Mouse (Mus musculus) heart, adult 2 months (tissue): ENCODE data around the gene 4931406C07Rik. TPM values are rescaled to one million over a fixed set of nuclear protein-coding genes. Genes with fewer than 3 reads are reported as not detected.

Source experiments
- DNase-seq, 2 experiments: peaks; one replicate each; pipeline ENCODE4 v3.0.0; 2021
- H3K27ac ChIP-seq: fragments of 200-600 bp; 2 replicates; pipeline ENCODE4 v1.8.1; 2022
- H3K27me3 ChIP-seq: fragments of 200-500 bp; 2 replicates; pipeline ENCODE4 v1.6.1; 2012; ENCODE audit warnings: mild to moderate bottlenecking, low read length, inconsistent platforms, mixed read lengths; ENCODE audit not compliant: control insufficient read depth, insufficient read depth
- H3K36me3 ChIP-seq: fragments of 200-500 bp; 2 replicates; pipeline ENCODE4 v1.6.1; 2012; ENCODE audit warnings: low read length, inconsistent platforms; ENCODE audit not compliant: control insufficient read depth, insufficient read depth
- H3K4me1 ChIP-seq: fragments of 200-500 bp; 2 replicates; pipeline ENCODE4 v1.6.1; 2011; ENCODE audit warnings: low read length; ENCODE audit not compliant: control insufficient read depth, insufficient read depth
- H3K4me3 ChIP-seq: fragments of 200-600 bp; 2 replicates; pipeline ENCODE4 v1.8.1; 2022
- H3K79me2 ChIP-seq: fragments of 200-500 bp; replicated peaks from 2 replicates; pipeline ENCODE4 v1.6.1; 2012; ENCODE audit warnings: mild to moderate bottlenecking, inconsistent platforms, low read length, moderate library complexity, mixed read lengths; ENCODE audit not compliant: control insufficient read depth, insufficient read depth
- H3K9ac ChIP-seq: fragments of 200-500 bp; 2 replicates; pipeline ENCODE4 v1.6.1; 2012; ENCODE audit warnings: low read depth, mild to moderate bottlenecking, control low read depth, inconsistent platforms, low read length, mixed read lengths
- CTCF ChIP-seq: fragments of 200-600 bp; IDR thresholded peaks from 2 replicates; pipeline ENCODE4 v1.8.1; 2022; ENCODE audit warnings: antibody characterized with exemption, mild to moderate bottlenecking, moderate library complexity
- EP300 ChIP-seq: fragments of 200-500 bp; IDR thresholded peaks from 2 replicates; pipeline ENCODE4 v1.6.1; 2011; ENCODE audit warnings: low read depth, low read length, control low read depth; ENCODE audit not compliant: insufficient read depth
- POLR2A ChIP-seq: fragments of 200-500 bp; IDR thresholded peaks from 2 replicates; pipeline ENCODE4 v1.6.1; 2011; ENCODE audit warnings: mild to moderate bottlenecking, low read depth, low read length, control low read depth; ENCODE audit not compliant: insufficient read depth
- WGBS: fragments of 180-500 bp; shearing (Covaris S2); methylation state at CpG from one replicate; pipeline ENCODE4 v1.1.7; 2018; 5-methylcytosine and 5-hydroxymethylcytosine counted together
- intact Hi-C: fragments of 180-260 bp; cut with DNase I; formaldehyde crosslinking; loops from one replicate; pipeline ENCODE4 v1.15.1; 2025
- polyA plus RNA-seq: library from polyadenylated mRNA; depleted of rRNA; stranded (reverse); fragments of >200 nt; gene quantifications from 2 replicates; pipeline ENCODE4 v1.2.3, GENCODE M21; 2012
- total RNA-seq, 2 experiments: library from RNA; stranded (reverse); gene quantifications; 2 replicates each; pipeline ENCODE4 v1.2.3; 2021

4931406C07Rik gene
- total and polyA plus RNA-seq, 3 experiments, result 4.9 to 8.1 (median 5.7) TPM

DNA sequence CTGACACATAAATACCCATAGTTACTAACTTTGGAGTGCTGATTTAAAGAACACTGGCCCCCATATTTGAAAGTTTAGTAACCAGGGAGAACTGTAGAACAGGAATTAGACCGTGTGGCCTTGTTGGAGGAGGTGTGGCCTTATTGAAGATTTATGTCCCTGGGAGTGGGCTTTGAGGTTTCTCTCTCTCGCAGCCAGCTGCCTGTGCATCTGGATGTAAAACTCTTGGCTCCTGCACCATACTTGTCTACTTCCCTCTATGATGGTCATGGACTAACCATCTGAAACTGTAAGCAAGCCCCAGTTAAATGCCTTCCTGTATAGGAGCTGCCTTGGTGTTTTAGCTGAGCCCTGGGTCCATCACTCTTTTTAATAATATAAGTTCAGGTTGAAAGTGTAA is 7.8 kb downstream of the 4931406C07Rik start:
- no peak overlapping the region for H3K27ac ChIP-seq
- intact Hi-C loops, result no loop called here
- no peak overlapping the region for H3K4me3 ChIP-seq
- DNase-seq, result no peak
- TF ChIP-seq POLR2A (no peak), CTCF (no peak), EP300 (no peak)
- no peaks in the 10 kb centered on the region for H3K79me2 ChIP-seq
- H3K36me3 ChIP-seq, result no peaks in the 10 kb centered on the region
- no peak overlapping the region for H3K9ac ChIP-seq
- H3K27me3 ChIP-seq, result no peaks in the 10 kb centered on the region
- 67% methylated on average over 2 of the region's 2 CpGs for WGBS
- H3K4me1 ChIP-seq, result no peaks in the 10 kb centered on the region

- Histone ChIP-seq H3K9ac (no peak overlapping the region), H3K79me2 (no peaks in the 10 kb centered on the region), H3K27me3 (no peaks in the 10 kb centered on the region), H3K4me3 (no peak overlapping the region), H3K36me3 (no peaks in the 10 kb centered on the region), H3K27ac (no peak overlapping the region), H3K4me1 (no peaks in the 10 kb centered on the region)
- 88% methylated on average over 7 of the region's 7 CpGs for WGBS
- intact Hi-C loops, result no loop called here
- TF ChIP-seq EP300, result no peak
- TF ChIP-seq CTCF, result no peak
- no peak for TF ChIP-seq POLR2A
- no peak for DNase-seq
Observed at GRCm38 (mm10) chr9:15297112-15297511, 9.1 kb downstream of the 4931406C07Rik start.

DNA sequence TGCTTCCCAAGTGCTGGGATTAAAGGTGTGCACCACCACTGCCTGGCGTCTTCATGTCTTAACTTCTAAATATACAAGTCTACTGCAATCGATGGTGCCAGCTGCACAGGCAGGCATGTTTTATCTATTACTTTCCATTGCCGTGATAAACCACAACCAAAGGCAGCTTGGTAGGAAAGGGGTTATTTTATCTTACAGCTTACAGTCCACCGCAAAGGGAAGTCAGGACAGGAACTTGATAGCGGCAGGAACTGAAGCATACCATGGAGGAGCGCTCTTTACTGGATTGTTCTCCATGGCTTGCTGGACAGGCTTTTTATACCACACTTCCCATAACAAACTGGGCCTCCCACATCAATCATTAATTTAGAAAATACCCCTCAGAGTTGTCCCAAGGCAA is 17.0 kb downstream of the 4931406C07Rik start:
- TF ChIP-seq EP300, result no peak
- TF ChIP-seq POLR2A, result no peak
- TF ChIP-seq CTCF, result no peak
- Histone ChIP-seq H3K79me2 (no peaks in the 10 kb centered on the region), H3K4me1 (no peaks in the 10 kb centered on the region), H3K36me3 (no peaks in the 10 kb centered on the region), H3K27me3 (no peaks in the 10 kb centered on the region), H3K27ac (no peak overlapping the region), H3K9ac (no peak overlapping the region), H3K4me3 (no peak overlapping the region)
- WGBS, result 44% methylated on average over 6 of the region's 6 CpGs
- intact Hi-C loops, result no loop called here
- DNase-seq, result no peak

DNA sequence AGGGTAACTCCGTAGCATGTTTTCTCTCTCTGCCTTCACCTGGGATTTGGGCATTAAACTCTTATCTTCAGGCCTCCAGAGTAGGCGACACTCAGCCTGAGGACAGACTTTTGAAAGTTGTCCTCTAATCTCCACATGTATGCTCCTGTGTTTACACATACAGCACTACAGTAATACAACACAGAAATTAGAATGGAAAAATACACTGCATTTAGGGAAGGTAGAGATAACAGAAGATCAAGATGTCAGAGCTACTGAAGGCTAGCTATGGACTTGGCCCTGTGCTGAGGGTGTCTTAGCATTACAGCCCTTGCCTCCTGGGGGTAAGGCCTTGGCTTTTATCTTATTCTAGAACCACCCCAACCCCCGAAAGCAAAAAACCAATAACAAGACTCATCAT is 17.8 kb downstream of the 4931406C07Rik start:
- WGBS, result 93% methylated on average over 3 of the region's 3 CpGs
- no peaks in the 10 kb centered on the region for H3K4me1 ChIP-seq
- H3K79me2 ChIP-seq, result no peaks in the 10 kb centered on the region

DNA sequence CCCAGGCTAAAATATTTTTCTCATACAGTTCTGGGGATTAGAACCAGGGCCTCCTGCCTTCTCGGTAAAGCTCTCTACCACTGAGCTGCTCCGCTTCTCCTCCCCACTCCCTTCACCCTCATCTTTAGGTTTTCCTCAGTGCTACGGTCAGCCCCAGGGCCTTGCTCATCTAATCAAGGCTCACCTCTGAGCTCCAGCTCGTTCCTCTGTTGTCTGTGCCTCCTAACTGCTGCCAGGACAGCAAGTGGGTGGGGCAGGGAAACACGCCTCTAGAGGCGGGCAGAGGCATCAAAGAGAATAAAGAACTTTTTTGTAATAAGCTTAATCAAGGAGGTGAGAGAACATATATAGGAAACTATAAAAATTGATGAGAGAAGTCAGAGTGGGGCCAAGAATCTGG is 18.4 kb downstream of the 4931406C07Rik start:
- WGBS, result 84% methylated on average over 6 of the region's 6 CpGs
- intact Hi-C loops, result no loop called here
- TF ChIP-seq CTCF (no peak), POLR2A (no peak), EP300 (no peak)
- DNase-seq, result no peak
- Histone ChIP-seq H3K4me3 (no peak overlapping the region), H3K27me3 (no peaks in the 10 kb centered on the region), H3K79me2 (no peaks in the 10 kb centered on the region), H3K36me3 (no peaks in the 10 kb centered on the region), H3K9ac (no peak overlapping the region), H3K4me1 (no peaks in the 10 kb centered on the region), H3K27ac (no peak overlapping the region)

More for the DNA sequence above, 17.8 kb downstream of the 4931406C07Rik start:
- Histone ChIP-seq H3K9ac (no peak overlapping the region), H3K27me3 (no peaks in the 10 kb centered on the region), H3K36me3 (no peaks in the 10 kb centered on the region), H3K27ac (no peak overlapping the region), H3K4me3 (no peak overlapping the region)
- DNase-seq, result no peak
- TF ChIP-seq POLR2A, result no peak
- intact Hi-C loops, result no loop called here

GRCm38 (mm10) chr9:15285443-15285842 is 20.8 kb downstream of the 4931406C07Rik start:
- Histone ChIP-seq H3K4me1 (peaks cover 3% of the 10 kb centered on the region), H3K27me3 (no peaks in the 10 kb centered on the region), H3K36me3 (no peaks in the 10 kb centered on the region), H3K79me2 (no peaks in the 10 kb centered on the region), H3K9ac (no peak overlapping the region), H3K27ac (no peak overlapping the region), H3K4me3 (no peak overlapping the region)
- no peak for DNase-seq
- intact Hi-C loops, result no loop called here
- WGBS, result 79% methylated on average over 3 of the region's 3 CpGs
- TF ChIP-seq CTCF (peak; percentile 50), POLR2A (no peak), EP300 (no peak)

- H3K9ac ChIP-seq, result peak overlapping the region; percentile 52
- DNase-seq, result peak in 1 of 2 experiments; percentile 20
- H3K27ac ChIP-seq, result peak overlapping the region; percentile 89
- no peaks in the 10 kb centered on the region for H3K27me3 ChIP-seq
- peak overlapping the region; percentile 90 for H3K4me3 ChIP-seq
- H3K4me1 ChIP-seq, result peaks cover 5% of the 10 kb centered on the region
- WGBS, result 45% methylated on average over 5 of the region's 5 CpGs
- no peaks in the 10 kb centered on the region; the same call in 1 of the 2 replicates for H3K36me3 ChIP-seq
- H3K79me2 ChIP-seq, result no peaks in the 10 kb centered on the region; the same call in none of the 2 replicates
- intact Hi-C loops, result loop anchor here (2.0 kb wide), 1 partner anchor 26 kb away; the partner anchor contains the start of genes 4931406C07Rik and Taf1d
- TF ChIP-seq EP300, result no peak
Observed at GRCm38 (mm10) chr9:15280491-15280879, 25.8 kb downstream of the 4931406C07Rik start.
